Mouse (Mus musculus) ES-Bruce4 (cell line): Measurements from ENCODE around the gene Grip1. TPM values are rescaled to one million over a fixed set of nuclear protein-coding genes. Genes with fewer than 3 reads are reported as not detected.

Source experiments
- H3K27ac ChIP-seq: 2 replicates; pipeline ENCODE4 v1.5.1; 2012; ENCODE audit warnings: low read length, inconsistent platforms; ENCODE audit not compliant: insufficient read depth
- H3K27me3 ChIP-seq: 2 replicates; pipeline ENCODE4 v1.6.1; 2012; ENCODE audit warnings: mild to moderate bottlenecking, low read length, inconsistent platforms; ENCODE audit not compliant: control insufficient read depth, poor library complexity, insufficient read depth, severe bottlenecking
- H3K36me3 ChIP-seq: 2 replicates; pipeline ENCODE4 v1.6.1; 2012; ENCODE audit warnings: inconsistent platforms, mild to moderate bottlenecking, low read length, moderate library complexity; ENCODE audit not compliant: control insufficient read depth, poor library complexity, insufficient read depth, severe bottlenecking
- H3K4me1 ChIP-seq: one replicate; pipeline ENCODE4 v1.8.1; 2011; ENCODE audit warnings: low read length; ENCODE audit not compliant: control insufficient read depth, insufficient read depth
- H3K4me3 ChIP-seq: 2 replicates; pipeline ENCODE4 v1.5.1; 2011; ENCODE audit warnings: low read depth, mild to moderate bottlenecking, low read length
- H3K9ac ChIP-seq: 2 replicates; pipeline ENCODE4 v1.6.1; 2012; ENCODE audit warnings: low read depth, mild to moderate bottlenecking, inconsistent platforms; ENCODE audit not compliant: poor library complexity, severe bottlenecking
- H3K9me3 ChIP-seq: replicated peaks from 2 replicates; pipeline ENCODE4 v1.6.1; 2012; ENCODE audit warnings: mild to moderate bottlenecking, low read length, inconsistent platforms; ENCODE audit not compliant: control insufficient read depth, poor library complexity, insufficient read depth, severe bottlenecking
- CTCF ChIP-seq: IDR thresholded peaks from one replicate; pipeline ENCODE4 v1.8.1; 2011; ENCODE audit warnings: low read depth, low read length
- EP300 ChIP-seq: IDR thresholded peaks from 2 replicates; pipeline ENCODE4 v1.6.1; 2011; ENCODE audit warnings: low read depth, low read length; ENCODE audit not compliant: insufficient read depth
- POLR2A ChIP-seq: IDR thresholded peaks from one replicate; pipeline ENCODE4 v1.8.1; 2011; ENCODE audit warnings: low read length; ENCODE audit not compliant: insufficient read depth
- polyA plus RNA-seq: library from polyadenylated mRNA; stranded (reverse); fragments of >200 nt; gene quantifications from 2 replicates; pipeline ENCODE4 v1.2.4, GENCODE M21; 2011; ENCODE audit warnings: low read depth; ENCODE audit not compliant: missing spikeins, insufficient read depth, insufficient read length

Grip1 gene
- polyA plus RNA-seq, 1 experiment: 10.3 TPM

- Histone ChIP-seq H3K4me1 (no peaks in the 10 kb centered on the region), H3K9ac (no peak overlapping the region), H3K4me3 (no peak overlapping the region), H3K27ac (no peak overlapping the region), H3K9me3 (no peaks in the 10 kb centered on the region), H3K27me3 (no peaks in the 10 kb centered on the region; the same call in 1 of the 2 replicates), H3K36me3 (no peaks in the 10 kb centered on the region)
- no peak for TF ChIP-seq CTCF
Observed at GRCm38 (mm10) chr10:119868995-119869579, 415.5 kb downstream of the Grip1 start.

GRCm38 (mm10) chr10:119876721-119877120 lies 423.1 kb downstream of the Grip1 start:
- Histone ChIP-seq H3K27ac (no peak overlapping the region), H3K36me3 (no peaks in the 10 kb centered on the region), H3K27me3 (no peaks in the 10 kb centered on the region), H3K9me3 (no peaks in the 10 kb centered on the region), H3K4me1 (no peaks in the 10 kb centered on the region), H3K4me3 (no peak overlapping the region), H3K9ac (no peak overlapping the region)
- TF ChIP-seq CTCF (no peak), POLR2A (no peak), EP300 (no peak)

- H3K9ac ChIP-seq: no peak overlapping the region
- H3K27ac ChIP-seq: no peak overlapping the region
- no peak overlapping the region for H3K4me3 ChIP-seq
- no peaks in the 10 kb centered on the region for H3K36me3 ChIP-seq
- H3K27me3 ChIP-seq: no peaks in the 10 kb centered on the region
- no peaks in the 10 kb centered on the region for H3K9me3 ChIP-seq
- TF ChIP-seq EP300 (no peak), POLR2A (no peak), CTCF (no peak)
- H3K4me1 ChIP-seq: no peaks in the 10 kb centered on the region
Observed at GRCm38 (mm10) chr10:119878331-119878730, 424.7 kb downstream of the Grip1 start.

- Histone ChIP-seq H3K9me3 (no peaks in the 10 kb centered on the region), H3K9ac (no peak overlapping the region), H3K36me3 (no peaks in the 10 kb centered on the region), H3K27me3 (no peaks in the 10 kb centered on the region), H3K4me1 (no peaks in the 10 kb centered on the region), H3K27ac (no peak overlapping the region), H3K4me3 (no peak overlapping the region)
- no peak for TF ChIP-seq POLR2A
Observed at GRCm38 (mm10) chr10:119884591-119884990, 431.0 kb downstream of the Grip1 start.

- Histone ChIP-seq H3K9me3 (no peaks in the 10 kb centered on the region), H3K27ac (no peak overlapping the region), H3K9ac (no peak overlapping the region), H3K27me3 (no peaks in the 10 kb centered on the region), H3K4me1 (no peaks in the 10 kb centered on the region), H3K4me3 (no peak overlapping the region), H3K36me3 (no peaks in the 10 kb centered on the region)
- TF ChIP-seq EP300 (no peak), POLR2A (no peak), CTCF (no peak)
Observed at GRCm38 (mm10) chr10:119885563-119885962, 431.9 kb downstream of the Grip1 start.

GRCm38 (mm10) chr10:119886681-119887080 lies 433.1 kb downstream of the Grip1 start:
- Histone ChIP-seq H3K9ac (no peak overlapping the region), H3K4me3 (no peak overlapping the region), H3K27ac (no peak overlapping the region), H3K27me3 (no peaks in the 10 kb centered on the region), H3K36me3 (no peaks in the 10 kb centered on the region), H3K4me1 (no peaks in the 10 kb centered on the region), H3K9me3 (no peaks in the 10 kb centered on the region)
- TF ChIP-seq CTCF (no peak), EP300 (no peak), POLR2A (no peak)
